Mouse (Mus musculus) granulocyte monocyte progenitor cell, adult 5-6 weeks (primary cell): ENCODE data around the gene Svop. TPM values are rescaled to one million over a fixed set of nuclear protein-coding genes. Genes with fewer than 3 reads are reported as not detected.

Experiments
- ATAC-seq: replicated peaks from 2 replicates; pipeline ENCODE4 v1.8.0; 2016; ENCODE audit warnings: mild to moderate bottlenecking, moderate TSS enrichment, inconsistent platforms; ENCODE audit not compliant: poor library complexity, severe bottlenecking
- total RNA-seq, 2 experiments: library from RNA; stranded (forward) in 1 of 2; stranded (reverse) in 1 of 2; fragments of 200-712, 200-1000 nt in 1 of 2; fragments of >200 nt in 1 of 2; fragmentation: Nextera tagmentation in 1 of 2; gene quantifications; 2 replicates each; pipeline ENCODE4 v1.2.3; 2014 to 2017

Gene Svop
- total RNA-seq, 2 experiments from 2014 or later: not detected

DNA sequence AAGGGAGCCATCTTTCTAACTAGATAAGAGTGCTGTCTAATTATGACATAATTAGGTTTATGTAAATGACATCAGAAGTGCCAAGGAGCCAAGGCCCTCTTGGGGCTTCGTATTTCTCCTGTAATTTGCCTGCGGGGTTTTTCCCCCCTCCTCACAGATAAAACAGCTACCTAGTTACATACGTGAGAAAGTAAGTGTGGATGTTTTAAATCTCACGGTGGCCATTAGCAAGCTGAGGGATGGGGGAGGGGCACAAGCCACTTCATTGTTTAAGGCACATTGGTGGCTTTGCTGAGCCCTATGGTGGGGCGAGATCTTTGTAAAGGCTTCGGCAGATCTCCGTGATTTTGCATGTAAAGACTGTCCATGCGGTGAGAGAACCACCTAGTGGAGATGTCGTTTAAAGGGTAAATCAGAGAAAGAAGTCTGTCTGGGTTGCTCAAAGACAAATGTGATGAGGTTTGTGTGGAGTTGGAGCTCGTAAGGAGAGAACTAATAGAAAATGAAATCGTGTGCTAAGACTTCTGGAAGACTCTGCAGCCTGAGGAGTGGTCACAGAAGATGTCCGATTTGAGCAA is 42.5 kb downstream of the Svop start:
- ATAC-seq: no peak

GRCm38 (mm10) chr5:114047182-114047581 is 44.2 kb downstream of the Svop start:
- no peak for ATAC-seq

DNA sequence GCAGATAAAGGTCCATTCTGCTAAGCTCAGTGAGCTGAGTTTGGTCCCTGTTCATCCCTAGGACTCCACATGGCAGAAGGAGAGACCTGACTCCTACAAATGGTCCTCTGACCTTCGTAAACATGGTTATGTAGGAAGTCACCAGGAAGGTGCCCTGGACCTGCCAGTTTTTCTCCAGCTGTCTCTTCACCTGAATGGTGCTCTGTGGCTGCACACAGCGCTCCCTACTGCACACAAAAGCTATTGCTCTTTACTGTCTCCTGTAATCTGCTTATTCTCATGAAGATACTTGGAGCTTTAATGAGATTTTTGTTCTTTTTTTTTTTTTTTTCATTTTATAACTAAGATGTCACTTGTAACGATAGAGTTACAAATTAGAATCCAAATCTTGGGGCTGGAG is 44.8 kb downstream of the Svop start:
- no peak for ATAC-seq

DNA sequence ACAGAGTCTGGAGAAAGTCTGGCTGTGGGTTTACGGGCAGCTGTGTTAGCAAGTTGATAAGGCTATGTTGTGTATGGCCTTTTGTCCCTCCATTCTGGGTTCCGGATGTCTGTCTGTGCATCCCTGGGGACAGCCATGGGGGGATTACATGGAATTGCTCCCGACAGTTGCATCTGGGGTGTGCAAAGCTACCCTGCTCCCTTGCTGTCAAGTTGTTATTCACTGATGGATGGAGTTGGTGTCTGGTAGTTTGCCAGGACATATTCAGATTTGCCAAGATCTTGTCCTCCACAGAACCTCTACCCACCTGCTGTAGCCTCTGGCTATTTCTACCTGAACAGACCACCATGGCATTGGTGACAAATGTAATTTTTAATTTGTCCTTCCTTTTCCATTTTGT is 45.2 kb downstream of the Svop start:
- ATAC-seq: no peak

- ATAC-seq: no peak
Measured at GRCm38 (mm10) chr5:114045134-114045533, 46.2 kb downstream of the Svop start.

DNA sequence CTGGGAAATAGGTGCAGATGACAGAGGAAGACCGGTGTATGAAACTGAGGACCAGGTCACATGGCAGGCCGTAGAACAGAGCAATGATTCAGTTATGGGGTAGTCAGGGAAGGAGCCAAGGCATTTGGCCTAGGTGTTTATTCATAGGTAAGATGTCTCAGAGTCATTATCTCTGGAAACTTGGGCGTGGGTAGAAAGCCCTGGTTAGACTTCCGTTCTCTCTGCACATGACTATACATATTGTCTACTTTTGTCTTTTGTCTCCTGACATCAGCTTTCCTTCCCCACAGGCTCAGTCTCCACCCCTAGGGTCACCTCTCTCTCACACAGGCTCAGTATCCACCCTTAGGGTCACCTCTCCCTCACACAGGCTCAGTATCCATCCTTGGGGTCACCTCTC is 47.6 kb downstream of the Svop start:
- ATAC-seq: no peak

DNA sequence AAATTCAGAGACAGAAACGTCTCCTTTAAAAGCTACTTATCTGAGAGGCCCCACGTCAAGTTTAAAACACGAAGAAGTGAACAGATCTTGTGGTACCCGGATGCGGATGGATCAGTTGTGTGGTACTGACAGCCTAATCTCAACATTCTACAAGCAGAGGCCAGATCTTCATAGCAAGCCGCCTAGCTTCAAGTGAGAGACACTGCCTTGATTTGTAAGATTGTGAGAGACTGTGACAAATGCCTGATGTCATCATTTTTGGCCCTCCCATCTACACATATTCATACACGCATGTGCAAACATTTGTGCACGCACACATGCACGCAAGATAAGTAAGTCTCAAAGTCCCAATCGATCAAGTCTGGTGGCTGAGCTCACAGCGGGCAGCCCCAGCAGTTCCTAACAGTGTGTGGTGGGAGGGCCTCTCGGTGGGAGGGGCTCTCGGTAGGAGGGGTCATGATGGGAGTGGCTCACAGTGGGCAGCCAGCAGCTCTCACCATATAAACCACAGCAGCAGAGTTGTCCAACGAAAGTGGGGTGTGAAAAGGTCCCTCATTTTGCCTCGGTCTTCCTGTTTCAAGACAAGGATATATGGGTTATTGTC is 49.9 kb downstream of the Svop start:
- ATAC-seq: peak; percentile 97

GRCm38 (mm10) chr5:114040911-114041310 is 50.5 kb downstream of the Svop start:
- ATAC-seq: no peak

GRCm38 (mm10) chr5:114040508-114040907 is 50.9 kb downstream of the Svop start:
- no peak for ATAC-seq

DNA sequence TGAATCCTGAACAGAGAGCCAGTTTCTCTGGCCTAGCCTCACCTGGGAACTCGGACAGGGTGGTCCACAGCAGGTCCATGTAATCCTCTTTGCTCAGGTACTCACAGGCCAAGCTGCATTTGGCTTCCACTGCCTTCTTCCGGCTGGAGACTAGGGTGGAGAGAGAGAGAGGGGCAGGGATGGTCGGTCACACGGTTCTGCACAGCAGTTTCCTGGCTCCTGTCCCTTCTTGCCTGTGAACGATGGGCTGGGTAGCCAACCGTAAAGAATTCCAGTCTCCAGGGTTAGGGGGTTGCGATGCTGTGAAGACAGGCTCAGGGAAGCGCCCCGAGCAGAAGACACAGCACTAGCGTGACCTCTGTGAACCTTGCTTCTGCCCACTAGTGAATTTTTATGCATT is 56.3 kb downstream of the Svop start:
- ATAC-seq: no peak

DNA sequence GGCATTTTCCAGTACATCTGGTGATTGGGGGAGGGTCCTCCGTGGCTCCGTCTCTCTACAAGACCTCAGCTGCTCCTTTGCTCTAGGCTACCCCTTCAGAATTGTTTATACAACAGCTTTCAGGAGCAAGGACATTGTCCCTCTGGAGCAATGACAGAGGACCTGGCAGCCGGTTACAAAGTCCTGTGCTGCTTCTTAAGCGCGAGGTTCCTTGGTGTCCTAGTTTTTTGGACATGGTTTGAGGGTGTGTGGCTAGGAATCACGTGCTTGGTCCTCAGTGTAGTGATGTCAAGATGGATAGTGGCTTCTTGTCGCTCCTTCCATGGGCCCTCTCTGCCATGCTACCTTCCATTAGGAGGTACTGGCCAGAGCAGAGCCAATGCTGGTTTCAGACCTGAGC is 57.0 kb downstream of the Svop start:
- ATAC-seq: no peak

DNA sequence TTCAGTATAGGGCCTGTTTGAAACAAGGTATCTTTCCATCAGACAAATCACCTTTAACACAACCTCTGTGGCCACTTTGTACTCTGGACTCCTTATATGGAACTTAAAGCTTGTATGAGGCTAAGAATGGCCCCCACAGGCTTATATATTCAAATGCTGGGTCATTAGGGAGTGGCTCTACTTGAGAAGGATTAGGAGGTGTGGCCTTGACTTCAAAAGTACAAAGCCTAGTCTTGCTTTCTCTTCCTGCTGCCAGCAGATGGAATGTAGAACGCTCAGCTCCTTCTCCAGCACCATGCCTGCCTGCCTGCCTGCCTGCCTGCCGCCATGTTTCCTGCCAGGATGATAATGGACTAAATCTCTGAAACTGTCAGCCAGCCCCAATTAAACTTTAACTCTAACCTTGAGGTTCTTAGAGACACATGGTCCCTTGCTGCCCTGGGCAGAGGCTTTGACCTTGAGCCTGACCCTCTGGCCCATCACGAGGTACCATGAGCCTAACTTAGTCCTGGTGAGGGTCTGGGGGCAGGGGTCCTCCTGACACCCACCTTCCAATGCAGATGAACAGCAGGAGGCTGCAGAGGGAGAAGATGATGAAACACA is 59.1 kb downstream of the Svop start:
- no peak for ATAC-seq

- ATAC-seq: no peak
Measured at GRCm38 (mm10) chr5:114030652-114031051, 60.7 kb downstream of the Svop start.

DNA sequence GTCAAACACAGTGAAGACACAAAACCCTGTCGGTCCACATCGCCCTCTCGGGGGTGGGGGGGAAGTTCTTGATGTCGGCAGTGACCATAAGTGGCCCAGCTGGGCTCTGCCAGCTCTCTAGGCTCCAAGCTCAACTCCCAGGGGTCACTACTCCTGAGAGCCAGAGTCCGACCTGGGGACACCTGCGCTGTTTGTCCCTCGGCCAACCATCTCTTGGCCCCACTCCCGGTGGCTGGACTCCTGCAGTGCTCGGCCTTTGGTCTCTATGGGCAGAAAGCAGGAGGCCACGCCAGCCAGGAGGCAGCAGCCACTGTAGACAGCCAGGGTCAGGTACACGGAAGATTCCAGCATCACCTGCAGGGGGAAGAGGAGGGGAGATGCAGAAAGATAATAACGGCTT is 63.3 kb downstream of the Svop start:
- no peak for ATAC-seq

DNA sequence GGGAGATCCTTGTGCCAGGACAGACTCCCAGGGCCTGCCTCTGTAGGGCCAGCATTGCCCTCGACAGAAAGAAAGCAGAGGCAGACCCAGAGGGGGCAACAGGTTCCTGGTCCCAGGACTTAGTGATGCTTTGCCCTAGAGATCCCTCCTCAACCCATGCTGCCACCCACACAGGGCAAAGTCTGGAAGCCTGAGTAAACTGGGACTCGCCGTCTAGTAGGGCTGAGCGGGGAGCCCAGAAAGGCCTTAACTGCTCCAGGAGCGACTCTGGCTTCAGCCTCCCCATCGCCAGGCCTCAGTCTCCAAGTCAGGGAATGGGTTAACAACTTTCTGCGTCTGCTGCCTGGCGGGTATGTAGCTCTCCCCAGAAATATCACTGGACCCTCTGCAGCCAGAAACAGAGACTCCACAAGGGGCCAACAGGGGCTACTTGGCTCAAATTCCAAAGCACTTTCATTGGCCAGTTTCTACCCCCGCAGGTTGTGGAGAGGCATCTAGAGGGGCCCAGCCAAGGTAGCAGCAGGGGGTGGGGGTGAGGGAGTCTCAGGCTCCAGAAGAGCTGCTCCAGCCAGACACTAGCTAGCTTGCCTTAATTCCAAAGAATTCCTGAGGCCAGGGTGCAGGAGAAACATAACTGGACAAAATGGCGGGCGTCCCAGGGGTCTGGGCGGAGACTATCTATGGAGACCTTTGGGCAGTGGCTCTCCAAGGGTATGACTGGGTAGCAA is 64.0 kb downstream of the Svop start:
- no peak for ATAC-seq

GRCm38 (mm10) chr5:114024885-114025284 is 66.5 kb downstream of the Svop start:
- ATAC-seq: no peak

DNA sequence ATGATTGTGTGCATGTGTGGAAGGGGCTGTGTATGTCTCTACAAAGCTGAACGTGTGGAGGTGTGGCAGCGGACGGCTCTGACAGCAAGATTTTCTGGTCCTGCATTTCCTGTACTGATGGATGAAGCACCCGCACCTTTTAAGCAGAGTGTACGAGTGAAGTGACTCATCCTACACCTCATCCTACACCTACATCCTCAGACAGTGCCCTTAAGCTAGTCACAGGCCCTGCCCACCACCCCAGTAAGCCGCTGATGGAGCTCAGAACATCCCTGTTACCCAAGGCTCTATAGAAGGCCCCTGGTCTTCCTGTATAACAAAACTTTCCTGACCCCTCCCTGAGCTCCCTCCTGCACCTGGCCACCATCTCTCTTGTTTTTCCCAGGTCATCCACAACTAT is 67.0 kb downstream of the Svop start:
- no peak for ATAC-seq

DNA sequence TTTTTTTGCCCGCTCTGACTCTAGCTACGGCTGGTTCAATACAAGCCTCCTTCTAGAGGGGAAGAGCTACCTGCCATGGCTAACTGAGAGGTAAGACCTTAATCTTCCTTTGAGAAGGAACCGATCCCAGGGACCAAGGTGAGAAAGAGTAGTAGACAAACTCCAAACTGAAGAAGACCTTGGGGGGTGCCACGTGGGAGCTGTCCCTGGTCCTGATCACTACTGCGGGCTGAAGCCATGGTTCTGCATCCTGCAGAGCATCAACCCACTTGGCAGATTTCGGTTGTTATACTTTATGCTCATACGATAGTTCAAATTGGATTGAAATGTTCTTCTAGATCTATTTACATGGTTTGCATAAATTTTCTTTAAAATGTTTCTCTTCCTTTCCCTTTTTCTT is 76.2 kb downstream of the Svop start:
- ATAC-seq: no peak

DNA sequence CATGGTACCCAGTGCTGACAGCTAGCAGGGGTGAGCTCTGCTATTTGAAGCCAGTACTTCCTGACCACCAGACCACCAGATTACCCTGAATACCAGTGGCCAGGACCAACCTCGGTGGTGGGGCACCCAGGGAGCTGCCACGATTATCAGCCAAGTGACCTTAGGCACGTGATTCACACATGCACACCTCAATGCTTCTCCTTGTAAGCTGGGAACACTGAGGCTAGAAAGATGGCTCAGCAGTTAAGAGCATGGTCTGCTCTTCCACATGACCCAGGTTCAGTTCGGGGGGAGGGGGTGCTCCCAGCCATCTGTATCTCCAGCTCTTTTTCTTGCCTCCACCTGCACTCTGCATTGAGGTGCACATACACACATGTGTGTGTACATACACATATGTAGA is 82.3 kb downstream of the Svop start:
- ATAC-seq: no peak

GRCm38 (mm10) chr5:114007753-114008453 is 83.5 kb downstream of the Svop start:
- ATAC-seq: no peak

DNA sequence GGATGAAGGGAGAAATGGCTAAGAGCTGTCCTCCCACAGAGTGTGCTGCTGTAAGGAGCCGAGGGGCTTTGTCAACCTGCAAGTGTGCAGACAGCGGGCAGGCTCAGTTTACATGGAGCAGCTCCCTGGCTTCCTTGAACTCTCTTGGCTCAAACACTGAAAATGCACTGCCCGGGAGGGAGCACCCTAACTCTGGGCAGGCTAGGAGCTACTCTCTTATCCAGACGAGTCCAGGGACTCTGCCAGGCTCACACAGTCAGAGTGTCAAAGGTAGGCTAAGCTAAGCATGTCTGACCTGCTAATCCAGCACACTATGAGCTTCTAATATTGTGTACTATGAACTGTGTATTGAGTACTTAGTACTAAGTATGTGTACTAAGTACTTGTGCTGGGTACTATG is 84.4 kb downstream of the Svop start:
- ATAC-seq: no peak
